Mouse (Mus musculus) heart, postnatal 10 days (tissue): ENCODE results near the gene Syngr1. TPM values are rescaled to one million over a fixed set of nuclear protein-coding genes. Genes with fewer than 3 reads are reported as not detected.

Experiments used
- DNase-seq, 2 experiments: peaks; one replicate each; pipeline ENCODE4 v3.0.0; 2021
- intact Hi-C: fragments of 180-260 bp; cut with DNase I; formaldehyde crosslinking; loops from one replicate; pipeline ENCODE4 v1.15.1; 2025
- total RNA-seq, 2 experiments: library from RNA; stranded (reverse); gene quantifications; 2 replicates each; pipeline ENCODE4 v1.2.3; 2021

Gene Syngr1
- total RNA-seq, 2 experiments from 2014 or later, result 84.9 to 86.7 TPM

GRCm38 (mm10) chr15:80137945-80138791 is 47.0 kb downstream of the Syngr1 start:
- intact Hi-C loops, result no loop called here

DNA sequence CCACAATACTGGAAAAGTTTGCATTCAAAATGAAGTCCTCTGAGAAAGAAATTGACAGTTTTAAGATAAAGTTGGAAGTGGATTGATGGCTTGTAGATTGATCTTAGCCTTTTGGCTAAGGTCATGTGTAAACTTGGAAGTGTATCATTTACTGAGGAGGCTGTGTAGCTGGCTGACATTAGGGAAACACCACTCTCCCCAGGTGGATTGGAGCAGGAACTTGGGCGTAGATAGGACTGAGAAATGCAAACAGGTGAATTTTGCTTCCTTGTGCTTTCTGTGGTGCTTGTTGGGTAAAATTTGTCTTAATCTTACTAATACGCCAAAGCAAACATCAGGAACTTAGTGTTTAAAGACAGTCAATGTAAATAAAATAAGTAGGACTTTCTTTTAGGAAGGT is 49.2 kb downstream of the Syngr1 start:
- intact Hi-C loops, result no loop called here
- DNase-seq, result no peak

More at GRCm38 (mm10) chr15:80137945-80138791, 47.0 kb downstream of the Syngr1 start:
- DNase-seq, result no peak

- no peak for DNase-seq
- intact Hi-C loops, result no loop called here
These were observed 49.7 kb downstream of the Syngr1 start for GRCm38 (mm10) chr15:80140878-80141277.

DNA sequence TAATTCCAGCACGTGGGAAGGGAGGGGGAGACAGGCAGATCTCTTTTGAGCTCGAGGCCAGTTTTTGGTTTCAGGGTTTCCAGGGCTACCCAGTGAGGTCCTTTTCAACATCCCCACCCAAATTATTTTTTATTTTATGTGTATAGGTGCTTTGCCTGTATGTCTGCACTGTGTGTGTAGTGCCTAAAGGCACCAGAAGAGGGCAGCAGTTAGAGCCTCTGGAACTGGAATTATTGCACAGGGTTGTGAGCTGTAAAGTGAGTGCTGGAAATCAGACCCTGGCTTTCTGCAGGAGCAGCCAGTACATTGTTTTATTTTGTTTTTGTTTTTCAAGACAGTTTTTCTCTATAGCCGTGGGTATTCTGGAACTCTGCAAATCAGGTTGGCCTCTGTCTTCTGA is 51.0 kb downstream of the Syngr1 start:
- intact Hi-C loops, result no loop called here

DNA sequence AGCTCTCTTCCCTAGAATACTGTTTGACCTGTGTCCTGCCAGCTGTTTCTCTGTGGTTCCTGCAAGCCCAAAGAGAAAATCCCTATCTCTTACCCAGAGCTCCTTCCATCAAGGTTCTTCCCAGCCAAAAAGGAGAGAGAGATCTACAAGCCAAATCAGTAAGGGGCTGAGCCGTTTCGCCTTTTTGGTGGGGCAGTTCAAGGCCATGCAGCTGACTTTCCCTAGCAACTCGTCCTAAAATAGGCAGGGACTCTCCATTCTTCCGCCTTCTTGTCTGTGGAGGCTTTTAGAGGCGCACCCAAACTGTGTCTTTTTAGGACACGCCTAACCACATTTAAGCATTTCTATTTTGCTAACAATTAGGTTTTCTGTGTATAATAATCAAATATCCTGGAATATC is 52.6 kb downstream of the Syngr1 start:
- intact Hi-C loops, result no loop called here
- no peak for DNase-seq

More for the DNA sequence above, 51.0 kb downstream of the Syngr1 start:
- no peak for DNase-seq

- intact Hi-C loops, result no loop called here
- no peak for DNase-seq
These were observed 54.3 kb downstream of the Syngr1 start for GRCm38 (mm10) chr15:80145397-80145796.

DNA sequence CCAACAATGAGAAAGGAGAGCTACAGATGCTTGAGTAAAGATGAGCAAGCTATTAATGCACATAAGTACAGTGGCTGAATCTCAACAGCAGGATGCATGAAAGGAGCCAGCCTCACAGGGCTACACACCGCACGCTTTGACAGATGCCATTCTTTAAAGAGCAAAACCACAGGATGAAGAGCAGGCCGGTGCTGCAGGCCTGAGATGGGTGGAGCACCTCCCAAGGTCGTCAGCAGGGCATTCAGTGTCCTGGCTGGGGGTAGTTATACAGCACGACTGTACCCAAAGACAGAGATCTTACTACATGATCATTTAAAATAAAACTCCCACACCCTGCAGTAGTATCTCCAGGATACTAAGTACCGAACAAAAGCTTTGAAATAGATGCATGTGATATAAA is 55.0 kb downstream of the Syngr1 start:
- no peak for DNase-seq
- intact Hi-C loops, result no loop called here

GRCm38 (mm10) chr15:80147090-80147489 is 56.0 kb downstream of the Syngr1 start:
- DNase-seq, result no peak
- intact Hi-C loops, result no loop called here

GRCm38 (mm10) chr15:80147511-80147910 is 56.4 kb downstream of the Syngr1 start:
- no peak for DNase-seq
- intact Hi-C loops, result no loop called here

DNA sequence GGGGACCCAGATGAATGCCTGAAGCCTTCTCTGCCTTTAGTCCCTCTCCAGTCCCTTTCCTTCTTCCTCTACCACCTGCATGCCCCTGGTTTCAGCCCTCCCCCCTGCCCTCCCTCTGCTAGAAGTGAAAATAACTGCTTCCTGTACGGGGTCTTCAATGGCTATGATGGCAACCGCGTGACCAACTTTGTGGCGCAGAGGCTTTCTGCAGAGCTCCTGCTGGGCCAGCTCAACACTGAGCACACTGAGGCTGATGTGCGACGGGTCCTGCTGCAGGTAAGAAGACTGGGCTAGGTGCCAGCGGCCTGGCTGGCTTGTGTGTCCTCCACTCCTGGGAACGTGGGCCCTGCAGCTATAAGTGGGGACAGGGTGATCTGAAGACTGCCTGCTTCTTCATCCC is 57.4 kb downstream of the Syngr1 start:
- no peak for DNase-seq
- intact Hi-C loops, result no loop called here

DNA sequence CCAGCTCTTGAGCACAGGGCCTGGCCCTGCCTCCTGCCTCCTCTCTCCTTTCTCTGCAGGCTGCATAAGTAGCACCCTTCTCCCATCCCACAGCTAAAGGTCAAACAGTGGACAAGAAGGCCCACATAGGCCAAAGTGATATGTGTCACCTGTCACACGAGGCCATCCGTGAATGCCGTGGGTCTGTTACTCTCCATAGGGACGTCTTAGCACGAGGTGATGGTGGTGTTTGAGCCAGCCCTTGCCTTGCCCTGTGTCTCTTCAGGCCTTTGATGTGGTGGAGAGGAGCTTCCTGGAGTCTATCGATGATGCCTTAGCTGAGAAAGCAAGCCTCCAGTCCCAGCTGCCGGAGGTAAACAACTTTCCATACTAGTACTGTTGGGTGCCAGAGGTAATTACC is 58.4 kb downstream of the Syngr1 start:
- intact Hi-C loops, result no loop called here
- DNase-seq, result no peak

DNA sequence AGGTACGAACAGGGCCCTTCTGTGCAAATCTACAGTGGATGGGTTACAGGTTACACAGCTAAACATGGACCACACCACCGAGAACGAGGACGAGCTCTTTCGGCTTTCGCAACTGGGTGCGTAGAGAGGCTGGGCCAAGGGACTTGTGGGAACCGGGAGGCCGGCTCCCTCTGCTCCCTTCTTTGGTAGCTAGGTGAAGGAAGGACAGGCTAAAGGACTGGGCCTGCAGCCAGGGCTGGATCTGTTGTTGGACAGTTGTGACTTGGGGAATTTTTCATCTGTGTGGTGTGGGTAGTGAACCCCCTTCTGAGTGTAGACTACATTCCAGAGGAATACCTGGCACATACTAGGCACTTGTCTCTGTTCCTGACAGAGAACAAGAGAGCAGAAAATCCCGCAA is 61.5 kb downstream of the Syngr1 start:
- intact Hi-C loops, result no loop called here
- DNase-seq, result peak; percentile 82 to 86

GRCm38 (mm10) chr15:80153757-80154156 is 62.6 kb downstream of the Syngr1 start:
- intact Hi-C loops, result no loop called here
- DNase-seq, result no peak

DNA sequence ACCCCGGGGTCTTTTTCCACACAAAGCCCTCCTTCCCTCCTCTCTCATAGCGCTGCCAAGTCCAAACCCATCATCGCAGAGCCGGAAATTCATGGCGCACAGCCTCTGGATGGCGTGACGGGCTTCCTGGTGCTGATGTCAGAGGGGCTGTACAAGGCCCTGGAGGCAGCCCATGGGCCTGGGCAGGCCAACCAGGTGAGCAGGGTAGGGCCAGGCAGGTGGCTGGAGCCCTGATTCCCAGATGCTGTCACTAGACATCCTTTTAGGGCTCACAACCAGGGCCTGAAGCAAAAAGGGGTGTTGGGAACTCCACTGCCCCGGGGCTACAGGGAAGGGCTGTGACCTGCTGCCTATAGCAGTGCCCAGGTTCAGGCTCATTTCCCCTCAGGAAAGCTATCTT is 64.6 kb downstream of the Syngr1 start:
- intact Hi-C loops, result no loop called here

DNA sequence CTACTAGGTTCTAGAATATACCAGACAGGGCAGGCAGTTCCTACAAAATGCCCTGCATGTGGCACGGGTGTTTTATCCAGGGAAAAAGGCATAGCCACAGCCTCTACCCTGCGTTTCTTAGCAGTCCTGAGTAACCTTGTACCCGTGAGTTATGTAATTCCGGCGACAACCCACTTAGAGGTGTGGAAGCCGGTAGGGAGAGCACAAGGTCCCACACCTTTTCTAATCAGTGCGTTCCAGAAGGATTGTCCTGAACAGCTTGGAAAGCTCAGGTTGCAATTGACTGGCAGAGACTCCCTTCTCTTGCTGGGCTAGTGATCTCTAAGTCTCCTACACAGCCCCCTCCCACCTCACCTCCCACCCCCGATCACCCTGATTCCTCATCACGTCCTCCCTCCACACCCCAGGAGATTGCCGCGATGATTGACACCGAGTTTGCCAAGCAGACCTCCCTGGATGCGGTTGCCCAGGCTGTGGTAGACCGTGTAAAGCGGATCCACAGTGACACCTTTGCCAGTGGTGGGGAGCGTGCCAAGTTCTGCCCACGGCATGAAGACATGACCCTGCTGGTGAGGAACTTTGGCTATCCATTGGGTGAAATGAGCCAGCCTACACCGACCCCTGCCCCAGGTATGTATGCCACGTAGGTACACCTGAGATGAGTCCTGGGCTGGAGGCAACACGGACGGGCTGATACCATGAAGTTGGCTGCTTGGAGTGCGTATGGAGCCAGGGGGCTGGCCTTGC is 66.2 kb downstream of the Syngr1 start:
- intact Hi-C loops, result no loop called here
- no peak for DNase-seq

More for the DNA sequence above, 64.6 kb downstream of the Syngr1 start:
- DNase-seq, result no peak

DNA sequence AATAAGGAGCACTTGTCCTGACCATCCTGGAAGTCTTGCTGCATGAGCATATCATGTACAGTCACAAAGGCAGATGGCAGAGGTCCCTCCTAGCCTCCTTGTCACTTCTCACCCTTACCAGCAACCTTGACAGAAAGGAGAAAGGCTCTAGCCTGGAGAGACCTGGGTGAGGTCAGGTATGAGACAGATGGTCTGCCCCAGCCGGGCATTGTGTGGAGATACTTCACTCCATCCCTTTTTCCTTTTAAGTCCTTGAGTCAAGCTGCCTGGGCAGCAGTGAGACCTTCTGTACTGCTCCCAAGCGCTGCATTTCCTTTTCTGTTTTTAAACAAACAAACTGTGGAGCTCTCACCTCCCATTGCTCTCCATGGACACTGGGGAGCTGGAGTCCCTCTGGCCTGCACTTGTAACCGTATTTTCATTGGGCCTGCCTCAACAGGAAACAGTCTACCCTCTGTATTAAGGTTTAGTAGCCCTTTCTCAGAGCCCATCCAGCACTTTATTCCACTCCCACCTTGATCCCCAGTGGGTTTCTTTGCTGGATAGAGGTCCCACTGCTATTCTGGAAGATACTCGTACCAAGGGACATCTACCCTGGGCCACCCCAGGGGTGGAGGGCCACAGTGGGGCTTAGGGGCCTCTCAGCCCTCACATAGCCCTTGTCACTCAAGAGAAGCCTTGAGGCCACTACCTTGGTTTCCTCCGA is 67.0 kb downstream of the Syngr1 start:
- intact Hi-C loops, result no loop called here
- DNase-seq, result no peak

GRCm38 (mm10) chr15:80158707-80159090 is 67.6 kb downstream of the Syngr1 start:
- DNase-seq, result no peak
- intact Hi-C loops, result no loop called here

GRCm38 (mm10) chr15:80159286-80159901 is 68.3 kb downstream of the Syngr1 start:
- no peak for DNase-seq
- intact Hi-C loops, result no loop called here

GRCm38 (mm10) chr15:80160223-80160622 is 69.1 kb downstream of the Syngr1 start:
- no peak for DNase-seq
- intact Hi-C loops, result no loop called here

GRCm38 (mm10) chr15:80160726-80161125 is 69.6 kb downstream of the Syngr1 start:
- no peak for DNase-seq
- intact Hi-C loops, result no loop called here

- DNase-seq, result no peak
- intact Hi-C loops, result no loop called here
These were observed 70.1 kb downstream of the Syngr1 start for GRCm38 (mm10) chr15:80161199-80161598.
